Comparison of ENCODE assay signal across 17 mouse cellular contexts in the genomic region with DNA sequence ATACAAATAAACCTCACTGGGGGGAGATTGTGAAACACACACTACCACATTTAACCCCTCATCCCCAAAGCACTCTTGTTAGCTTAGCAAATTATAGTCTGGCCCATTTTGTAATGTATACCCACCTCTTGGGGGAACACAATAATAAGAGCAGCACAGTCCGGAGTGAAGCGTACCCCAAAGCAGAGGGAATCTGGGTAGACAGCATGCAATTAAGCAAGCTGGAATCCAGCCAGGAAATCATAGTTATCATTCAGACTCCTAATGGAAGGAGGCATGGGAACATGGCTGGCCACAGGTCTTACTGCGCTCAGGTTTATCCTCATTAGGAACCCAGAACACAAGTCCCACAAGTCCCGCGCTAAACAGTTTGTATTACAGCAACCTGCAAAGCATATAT.
A peak's percentile ranks its signal among the peaks of the same experiment; 100 is the strongest.
DNase-seq lines count a peak whose midpoint lies in the region; ATAC-seq lines count a peak whose summit lies in the region.
"Had no signal": no experiment of that assay in that cellular context is flagged by ENCODE, and none has a peak within 500 bp of the region (broad histone marks: within the 10 kb centered on the region; RNA-seq: fewer than 3 reads in every experiment).

No protein-coding gene starts in this region.

- H3K4me3 ChIP-seq in hindbrain, embryonic 13.5 days: no peak overlapping the region
- no peak overlapping the region for H3K4me3 ChIP-seq in hindbrain, embryonic 10.5 days
- no peak overlapping the region for H3K4me3 ChIP-seq in forebrain, embryonic 14.5 days (ENCODE audit: low read depth, low read length)
- no peak overlapping the region for H3K4me3 ChIP-seq in midbrain, embryonic 16.5 days (ENCODE audit: low read depth, low read length)
- H3K4me3 ChIP-seq: heart, embryonic 10.5 days; lung, embryonic 15.5 days; megakaryocyte, embryonic 14.5 days had no signal

- no peak overlapping the region for H3K9ac ChIP-seq in hindbrain, embryonic 13.5 days
- H3K9ac ChIP-seq in forebrain, embryonic 14.5 days (ENCODE audit: low read length): no peak overlapping the region
- no peak overlapping the region for H3K9ac ChIP-seq in midbrain, embryonic 16.5 days (ENCODE audit: low read depth, low read length)
- H3K9ac ChIP-seq: lung, embryonic 15.5 days had no signal

- no peak overlapping the region for H3K27ac ChIP-seq in hindbrain, embryonic 13.5 days
- H3K27ac ChIP-seq in hindbrain, embryonic 10.5 days: no peak overlapping the region
- no peak overlapping the region for H3K27ac ChIP-seq in forebrain, embryonic 14.5 days (ENCODE audit: low read depth, low read length)
- H3K27ac ChIP-seq in midbrain, embryonic 16.5 days (ENCODE audit: low read length): no peak overlapping the region
- H3K27ac ChIP-seq: heart, embryonic 10.5 days; lung, embryonic 15.5 days had no signal

- H3K9me3 ChIP-seq in hindbrain, embryonic 13.5 days: no peaks in the 10 kb centered on the region
- H3K9me3 ChIP-seq in hindbrain, embryonic 10.5 days: no peaks in the 10 kb centered on the region
- no peaks in the 10 kb centered on the region for H3K9me3 ChIP-seq in forebrain, embryonic 14.5 days (replicated peaks; ENCODE audit: control insufficient read depth, low read length)
- no peaks in the 10 kb centered on the region for H3K9me3 ChIP-seq in midbrain, embryonic 16.5 days (replicated peaks; ENCODE audit: control insufficient read depth, low read length, poor library complexity, severe bottlenecking)
- H3K9me3 ChIP-seq: G1E; heart, embryonic 10.5 days; lung, embryonic 15.5 days; megakaryocyte, embryonic 14.5 days had no signal

- no peak for DNase-seq in hindbrain, embryonic 10.5 days (ENCODE audit: low spot score)
- DNase-seq in cerebellum, postnatal 10 days: peak; percentile 81 to 90
- peak; percentile 91 for DNase-seq in forebrain, embryonic 14.5 days (ENCODE audit: low spot score)
- DNase-seq in frontal cortex, postnatal 25 days (ENCODE audit: low spot score in 2 of 2): no peak
- DNase-seq in urinary bladder, adult 2 months (ENCODE audit: low spot score): no peak
- DNase-seq: adrenal gland, postnatal 10 days; embryo, embryonic 11 days; gastrocnemius, postnatal 14 days; kidney, adult 9 months; liver; right cerebral cortex, postnatal 14 days had no signal

- H3K4me1 ChIP-seq in hindbrain, embryonic 13.5 days (replicated peaks): peaks cover 27% of the 10 kb centered on the region
- 0 out of 2 replicates have a peak, but pooled peaks cover 3% of the 10 kb centered on the region for H3K4me1 ChIP-seq in hindbrain, embryonic 10.5 days (replicated peaks)
- peaks cover 18% of the 10 kb centered on the region for H3K4me1 ChIP-seq in forebrain, embryonic 14.5 days (ENCODE audit: control insufficient read depth, insufficient read depth, low read length)
- peaks cover 2% of the 10 kb centered on the region for H3K4me1 ChIP-seq in midbrain, embryonic 16.5 days (ENCODE audit: control insufficient read depth, insufficient read depth, low read length)
- H3K4me1 ChIP-seq: heart, embryonic 10.5 days; lung, embryonic 15.5 days; megakaryocyte, embryonic 14.5 days had no signal

- H3K27me3 ChIP-seq in hindbrain, embryonic 13.5 days: no peaks in the 10 kb centered on the region
- H3K27me3 ChIP-seq in hindbrain, embryonic 10.5 days (ENCODE audit: insufficient read depth, poor library complexity, severe bottlenecking): no peaks in the 10 kb centered on the region
- no peaks in the 10 kb centered on the region for H3K27me3 ChIP-seq in forebrain, embryonic 14.5 days (replicated peaks; ENCODE audit: control insufficient read depth, insufficient read depth, low read length)
- no peaks in the 10 kb centered on the region for H3K27me3 ChIP-seq in midbrain, embryonic 16.5 days (ENCODE audit: control insufficient read depth, insufficient read depth, low read depth, low read length)
- H3K27me3 ChIP-seq: lung, embryonic 15.5 days; megakaryocyte, embryonic 14.5 days had no signal

- ATAC-seq in hindbrain, embryonic 13.5 days (ENCODE audit: low FRiP score): peak; percentile 79
- ATAC-seq in forebrain, embryonic 14.5 days: peak; percentile 77
- ATAC-seq in midbrain, embryonic 16.5 days: peak; percentile 63; the same call in 1 of the 2 replicates

- no peak overlapping the region for H3K4me2 ChIP-seq in hindbrain, embryonic 13.5 days
- H3K4me2 ChIP-seq in forebrain, embryonic 14.5 days (ENCODE audit: low read length): no peak overlapping the region
- no peak overlapping the region for H3K4me2 ChIP-seq in midbrain, embryonic 16.5 days (ENCODE audit: low read length)
- H3K4me2 ChIP-seq: lung, embryonic 15.5 days had no signal

- 52% methylated on average over 5 of the region's 5 CpGs for WGBS in hindbrain, embryonic 13.5 days
- 93% methylated on average over 5 of the region's 5 CpGs for WGBS in hindbrain, embryonic 10.5 days
- WGBS in forebrain, embryonic 14.5 days: 22% methylated on average over 5 of the region's 5 CpGs
- WGBS in midbrain, embryonic 16.5 days: 56% methylated on average over 5 of the region's 5 CpGs

- no peaks in the 10 kb centered on the region for H3K36me3 ChIP-seq in hindbrain, embryonic 13.5 days
- H3K36me3 ChIP-seq in hindbrain, embryonic 10.5 days: no peaks in the 10 kb centered on the region
- H3K36me3 ChIP-seq in forebrain, embryonic 14.5 days (ENCODE audit: control insufficient read depth, insufficient read depth, low read length): no peaks in the 10 kb centered on the region
- H3K36me3 ChIP-seq in midbrain, embryonic 16.5 days (ENCODE audit: control insufficient read depth, insufficient read depth, low read length): no peaks in the 10 kb centered on the region
- H3K36me3 ChIP-seq: G1E; heart, embryonic 10.5 days; lung, embryonic 15.5 days had no signal

Comparison
In these comparisons a context has a peak if more than half of its experiments do, and no peak if none do; other contexts are left out.
1. DNase-seq: peak in cerebellum, postnatal 10 days (2 of 2) and forebrain, embryonic 14.5 days (single experiment); none in hindbrain, embryonic 10.5 days (single experiment), frontal cortex, postnatal 25 days (0 of 2) and urinary bladder, adult 2 months (single experiment).
2. Peak in every context shown above with its lines, with median percentiles within 50 percentile points of each other: ATAC-seq.